Mouse (Mus musculus): Measurements from ENCODE around the gene Tubb4a.

- TF ChIP-seq CTCF (IDR thresholded peaks at IDR 0.05; ENCODE audit: low read depth, low read length) (peak; percentile 7), EP300 (IDR thresholded peaks at IDR 0.05; ENCODE audit: insufficient read depth, low read depth, low read length) (no peak), POLR2A (IDR thresholded peaks at IDR 0.05; ENCODE audit: insufficient read depth, low read length) (no peak)
Measured at GRCm38 (mm10) chr17:57099629-57100325, 12.2 kb upstream of the Tubb4a start.

Data from ES-Bruce4 (cell line).